Mouse (Mus musculus): ENCODE results near the gene Atg5.

Gene Atg5

GRCm38 (mm10) chr10:44385227-44385626, 117.1 kb downstream of the Atg5 start:
- DNase-seq (ENCODE audit: low read depth, low spot score): no peak

DNA sequence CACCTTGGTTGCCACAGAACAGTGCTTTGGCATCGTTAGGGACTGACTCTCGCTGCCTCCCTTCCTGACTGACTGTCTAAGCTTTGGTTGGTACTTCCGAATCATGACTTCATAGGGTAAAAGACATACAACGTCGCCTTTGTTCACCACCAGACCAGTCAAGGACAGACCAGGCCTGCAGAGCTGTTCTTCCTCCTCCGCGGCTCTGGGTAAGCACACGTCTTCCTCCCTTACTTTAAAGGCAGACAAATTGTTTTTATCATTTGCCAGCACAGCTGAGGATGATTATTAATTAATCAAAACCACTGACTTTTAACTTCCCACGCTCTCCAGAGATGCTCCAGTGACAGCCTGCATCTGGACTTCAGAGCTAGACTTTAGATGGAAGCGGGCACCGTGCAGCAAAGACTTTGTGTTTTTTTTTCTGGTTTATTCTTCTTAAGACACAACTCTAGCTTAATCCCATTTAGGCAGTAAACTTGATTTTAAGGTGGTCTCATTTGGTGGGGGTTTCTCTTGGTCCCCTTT, 120.6 kb downstream of the Atg5 start:
- DNase-seq (ENCODE audit: low read depth, low spot score): no peak

GRCm38 (mm10) chr10:44390286-44390685, 122.1 kb downstream of the Atg5 start:
- DNase-seq (ENCODE audit: low read depth, low spot score): no peak

DNA sequence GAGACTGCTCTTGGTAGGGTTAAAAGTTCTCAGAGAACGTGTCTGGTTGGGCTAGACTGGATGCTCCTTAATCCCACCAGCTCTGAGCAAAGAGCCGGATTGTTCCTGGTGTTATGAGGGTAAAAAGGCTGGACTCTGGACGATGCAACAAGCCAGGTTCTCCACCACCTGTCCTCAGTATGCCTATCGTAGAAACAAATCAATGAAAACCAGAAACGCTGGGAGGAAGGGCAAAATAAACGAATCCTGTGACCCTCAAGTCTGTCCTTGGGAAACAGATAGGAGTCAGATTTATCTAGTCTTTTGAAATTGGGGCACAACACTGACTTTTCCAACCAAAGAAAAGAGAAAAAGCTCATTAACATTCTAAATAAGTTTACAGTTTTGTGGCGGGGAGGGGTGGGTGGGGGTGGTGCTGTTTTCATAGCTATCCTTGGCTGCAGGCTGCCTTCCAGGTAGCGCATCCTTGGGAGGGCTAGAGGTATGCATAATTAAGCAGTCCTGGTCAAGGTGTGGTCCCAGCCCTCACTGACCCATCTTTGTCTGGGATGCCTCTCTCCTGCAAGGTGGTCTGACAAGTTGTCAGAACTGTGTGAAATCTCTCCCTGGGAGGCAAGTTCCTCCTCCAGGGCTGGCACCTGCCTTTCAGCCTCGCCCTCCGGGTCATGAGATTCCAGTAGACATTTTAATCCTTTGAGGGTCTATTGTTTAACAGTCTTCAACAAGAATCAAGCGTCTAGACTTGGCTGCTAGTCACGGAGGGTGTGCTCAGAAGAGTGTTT, 123.5 kb downstream of the Atg5 start:
- no peak for DNase-seq (ENCODE audit: low read depth, low spot score)

GRCm38 (mm10) chr10:44392855-44393254, 124.7 kb downstream of the Atg5 start:
- DNase-seq (ENCODE audit: low read depth, low spot score): no peak

GRCm38 (mm10) chr10:44400119-44400518, 132.0 kb downstream of the Atg5 start:
- DNase-seq (ENCODE audit: low read depth, low spot score): no peak

DNA sequence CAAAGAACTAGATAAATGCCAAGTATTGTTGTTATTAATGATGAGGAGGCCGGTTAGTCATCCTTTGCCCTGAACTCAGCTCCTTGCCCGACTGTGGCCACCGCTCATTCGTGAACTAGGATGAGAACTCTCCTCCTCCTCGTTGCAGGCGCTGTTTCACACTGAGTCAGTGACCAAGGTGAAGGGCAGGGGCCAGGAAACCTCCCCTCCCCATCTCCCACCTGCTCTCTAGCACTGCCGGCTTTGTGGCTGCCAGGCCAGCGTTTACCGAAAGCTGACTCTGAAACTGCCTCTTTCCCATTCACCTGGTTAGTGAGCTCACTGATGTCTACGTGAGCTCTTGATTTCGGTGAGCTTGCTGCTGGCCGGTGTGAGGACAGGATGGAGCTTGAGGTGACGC, 132.4 kb downstream of the Atg5 start:
- no peak for DNase-seq (ENCODE audit: low read depth, low spot score)

DNA sequence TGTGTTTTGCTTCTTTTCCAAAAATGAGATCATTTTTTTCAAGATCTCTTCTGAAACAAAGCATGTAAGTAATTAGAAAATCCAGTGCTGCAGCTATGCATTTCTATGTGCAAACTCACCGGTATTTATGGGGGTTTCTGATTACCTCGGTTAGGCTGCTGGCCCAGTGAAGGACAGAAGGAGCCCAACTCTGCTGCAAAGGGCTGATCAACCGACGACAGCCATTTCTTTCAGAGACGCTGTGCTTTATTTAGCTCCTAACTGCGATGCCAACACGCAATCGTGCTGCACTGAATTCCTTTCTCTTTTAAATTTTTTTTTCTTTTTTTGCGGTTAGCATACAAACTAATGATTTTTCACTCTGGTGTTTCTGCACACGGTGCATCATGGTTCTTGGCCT, 133.4 kb downstream of the Atg5 start:
- no peak for DNase-seq (ENCODE audit: low read depth, low spot score)

DNA sequence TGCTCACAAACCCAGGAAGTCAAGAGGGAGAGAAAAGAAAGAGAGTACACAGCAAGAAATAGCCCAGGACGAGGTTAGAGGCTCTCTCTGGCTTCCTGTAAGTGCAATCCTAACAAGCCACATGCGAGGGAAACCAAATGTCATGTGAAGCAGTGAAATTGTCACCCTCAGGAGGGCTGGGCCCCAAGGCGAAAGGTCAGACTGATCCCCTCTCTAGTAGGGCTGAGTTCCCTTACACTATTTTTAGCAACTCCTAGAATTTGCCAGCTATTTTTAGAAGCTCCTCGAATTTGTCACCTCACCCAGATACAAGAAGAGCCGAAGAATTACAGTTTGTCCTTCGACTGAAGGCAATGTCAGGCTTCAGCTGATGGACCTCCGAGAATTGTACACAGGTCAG, 135.3 kb downstream of the Atg5 start:
- DNase-seq (ENCODE audit: low read depth, low spot score): no peak

- peak; percentile 19 for DNase-seq (ENCODE audit: low read depth, low spot score)
These were observed 140.9 kb downstream of the Atg5 start for GRCm38 (mm10) chr10:44409054-44409453.

DNA sequence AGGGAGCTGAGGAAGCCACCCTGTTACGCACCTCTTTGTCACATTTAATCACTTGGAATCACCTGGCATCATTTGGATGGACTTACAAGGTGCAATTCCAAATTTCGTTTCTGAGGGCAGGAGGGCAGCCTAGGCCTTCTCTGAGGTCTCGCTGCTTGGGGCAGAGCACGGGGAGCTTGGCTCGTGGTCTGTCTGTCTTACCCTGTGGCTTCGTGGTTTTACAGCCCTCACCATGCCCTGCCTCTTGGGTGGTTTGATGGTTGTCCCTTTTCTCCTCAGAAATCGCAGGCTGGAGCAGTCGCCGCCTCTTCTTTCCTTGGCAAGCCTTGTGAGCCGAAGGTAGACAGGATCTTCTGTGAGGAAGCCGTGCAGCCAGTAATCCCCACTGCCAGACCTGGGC, 141.8 kb downstream of the Atg5 start:
- no peak for DNase-seq (ENCODE audit: low read depth, low spot score)

Data from embryo, embryonic 11.5 days (tissue).